Mouse (Mus musculus) thymus, adult 2 months (tissue): ENCODE results near the gene Oxld1. TPM values are rescaled to one million over a fixed set of nuclear protein-coding genes. Genes with fewer than 3 reads are reported as not detected.
A peak's percentile ranks its signal among the peaks of the same experiment; 100 is the strongest.

ENCODE experiments used
- DNase-seq: peaks from one replicate; pipeline ENCODE4 v3.0.0; 2021
- H3K27ac ChIP-seq: fragments of 200-500 bp; 2 replicates; pipeline ENCODE4 v1.5.1; 2012; ENCODE audit warnings: low read length, control low read depth; ENCODE audit not compliant: control insufficient read depth, insufficient read depth
- H3K27me3 ChIP-seq: fragments of 200-500 bp; 2 replicates; pipeline ENCODE4 v1.6.1; 2012; ENCODE audit warnings: mild to moderate bottlenecking, low read length, moderate library complexity, mixed read lengths; ENCODE audit not compliant: control insufficient read depth, insufficient read depth
- H3K36me3 ChIP-seq: fragments of 200-500 bp; 2 replicates; pipeline ENCODE4 v1.6.1; 2012; ENCODE audit warnings: mild to moderate bottlenecking, low read length, moderate library complexity; ENCODE audit not compliant: control insufficient read depth, insufficient read depth
- H3K4me1 ChIP-seq: fragments of 200-500 bp; replicated peaks from 2 replicates; pipeline ENCODE4 v1.6.1; 2012; ENCODE audit warnings: low read length; ENCODE audit not compliant: control insufficient read depth, insufficient read depth
- H3K4me3 ChIP-seq: fragments of 200-500 bp; 2 replicates; pipeline ENCODE4 v1.5.1; 2012; ENCODE audit warnings: mild to moderate bottlenecking, low read length, control low read depth, moderate library complexity; ENCODE audit not compliant: control insufficient read depth, insufficient read depth
- CTCF ChIP-seq: fragments of 200-500 bp; IDR thresholded peaks from 2 replicates; pipeline ENCODE4 v1.5.1; 2012; ENCODE audit warnings: mild to moderate bottlenecking, control low read depth, low read length, moderate library complexity, borderline replicate concordance; ENCODE audit not compliant: control insufficient read depth, poor library complexity, insufficient read depth; ENCODE audit errors: extremely low read depth
- POLR2A ChIP-seq: fragments of 200-500 bp; IDR thresholded peaks from 2 replicates; pipeline ENCODE4 v1.6.1; 2012; ENCODE audit warnings: mild to moderate bottlenecking, low read length, control low read depth, moderate library complexity; ENCODE audit not compliant: control insufficient read depth, poor library complexity, insufficient read depth; ENCODE audit errors: extremely low read depth
- WGBS: fragments of 180-500 bp; shearing (Covaris S2); methylation state at CpG from one replicate; pipeline ENCODE4 v1.1.7; 2018; 5-methylcytosine and 5-hydroxymethylcytosine counted together
- polyA plus RNA-seq: library from polyadenylated mRNA; depleted of rRNA; stranded (reverse); fragments of >200 nt; gene quantifications from 2 replicates; pipeline ENCODE4 v1.2.3, GENCODE M21; 2012

The Oxld1 gene
- polyA plus RNA-seq, 1 experiment: 17.3 TPM

- Histone ChIP-seq H3K36me3 (no peaks in the 10 kb centered on the region; the same call in 1 of the 2 replicates), H3K27ac (no peak overlapping the region), H3K27me3 (no peaks in the 10 kb centered on the region), H3K4me1 (peaks cover 9% of the 10 kb centered on the region), H3K4me3 (no peak overlapping the region)
- TF ChIP-seq CTCF (no peak), POLR2A (no peak)
- WGBS: 94% methylated on average over 4 of the region's 4 CpGs
- no peak for DNase-seq
These were observed 7.7 kb upstream of the Oxld1 start for GRCm38 (mm10) chr11:120465521-120465920.

GRCm38 (mm10) chr11:120464365-120464764 lies 6.5 kb upstream of the Oxld1 start:
- no peak overlapping the region for H3K4me3 ChIP-seq
- no peak for TF ChIP-seq CTCF
- TF ChIP-seq POLR2A: no peak
- H3K27ac ChIP-seq: no peak overlapping the region
- peaks cover 9% of the 10 kb centered on the region for H3K4me1 ChIP-seq
- WGBS: 82% methylated on average over 5 of the region's 5 CpGs
- H3K27me3 ChIP-seq: no peaks in the 10 kb centered on the region
- DNase-seq: no peak
- H3K36me3 ChIP-seq: no peaks in the 10 kb centered on the region

GRCm38 (mm10) chr11:120463536-120463935 lies 5.7 kb upstream of the Oxld1 start:
- Histone ChIP-seq H3K27ac (no peak overlapping the region), H3K4me1 (peaks cover 17% of the 10 kb centered on the region), H3K27me3 (no peaks in the 10 kb centered on the region), H3K36me3 (no peaks in the 10 kb centered on the region), H3K4me3 (no peak overlapping the region)
- WGBS: 93% methylated on average over 2 of the region's 2 CpGs
- no peak for DNase-seq
- TF ChIP-seq CTCF: no peak
- no peak for TF ChIP-seq POLR2A

- 69% methylated on average over 6 of the region's 6 CpGs for WGBS
- no peak for DNase-seq
- TF ChIP-seq CTCF: no peak
- TF ChIP-seq POLR2A: no peak
- peaks cover 18% of the 10 kb centered on the region for H3K4me1 ChIP-seq
- H3K27ac ChIP-seq: no peak overlapping the region
- H3K36me3 ChIP-seq: no peaks in the 10 kb centered on the region
- no peaks in the 10 kb centered on the region for H3K27me3 ChIP-seq
- H3K4me3 ChIP-seq: peak overlapping the region; percentile 74
These were observed 1.2 kb upstream of the Oxld1 start for GRCm38 (mm10) chr11:120458847-120459597.

- peak overlapping the region; percentile 74 for H3K4me3 ChIP-seq
- 9% methylated on average over 14 of the region's 14 CpGs for whole genome bisulfite sequencing
- H3K36me3 ChIP-seq: no peaks in the 10 kb centered on the region
- no peak for TF ChIP-seq CTCF
- no peak for TF ChIP-seq POLR2A
- peaks cover 18% of the 10 kb centered on the region for H3K4me1 ChIP-seq
- no peak overlapping the region for H3K27ac ChIP-seq
- DNase-seq: no peak
- no peaks in the 10 kb centered on the region for H3K27me3 ChIP-seq
These were observed 498 bp downstream of the Oxld1 start for GRCm38 (mm10) chr11:120457370-120457769.

GRCm38 (mm10) chr11:120455413-120455812 lies 2.5 kb downstream of the Oxld1 start:
- DNase-seq: no peak
- Histone ChIP-seq H3K27ac (no peak overlapping the region), H3K4me3 (no peak overlapping the region), H3K36me3 (no peaks in the 10 kb centered on the region), H3K27me3 (no peaks in the 10 kb centered on the region), H3K4me1 (peaks cover 21% of the 10 kb centered on the region)
- TF ChIP-seq POLR2A: no peak
- no peak for TF ChIP-seq CTCF
- WGBS: 97% methylated on average over 7 of the region's 7 CpGs

GRCm38 (mm10) chr11:120454965-120455364 lies 2.9 kb downstream of the Oxld1 start:
- H3K27ac ChIP-seq: no peak overlapping the region
- WGBS: 94% methylated on average over 4 of the region's 4 CpGs
- no peaks in the 10 kb centered on the region for H3K36me3 ChIP-seq
- DNase-seq: no peak
- no peak for TF ChIP-seq POLR2A
- TF ChIP-seq CTCF: no peak
- no peak overlapping the region for H3K4me3 ChIP-seq
- H3K4me1 ChIP-seq: peaks cover 21% of the 10 kb centered on the region
- H3K27me3 ChIP-seq: no peaks in the 10 kb centered on the region
